Mouse (Mus musculus): ENCODE measurements around the gene Jmjd6. TPM values are rescaled to one million over a fixed set of nuclear protein-coding genes. Genes with fewer than 3 reads are reported as not detected.

Jmjd6 gene
- total and polyA plus RNA-seq, 3 experiments, result 175 to 192 TPM; not detected in 1

GRCm38 (mm10) chr11:116852891-116853511 lies 9.8 kb upstream of the Jmjd6 start, which contains the start of gene Srsf2 (continued):
- TF ChIP-seq BHLHE40 (IDR thresholded peaks at IDR 0.05; ENCODE audit: borderline replicate concordance, low read depth, low read length), result no peak
- TF ChIP-seq USF1 (IDR thresholded peaks at IDR 0.05; ENCODE audit: low read depth, low read length), result peak; percentile 32; the same call in 1 of the 2 replicates
- peak; percentile 82 for TF ChIP-seq MXI1 (IDR thresholded peaks at IDR 0.05; ENCODE audit: low read depth, low read length)
- TF ChIP-seq TAL1 (IDR thresholded peaks at IDR 0.05; ENCODE audit: low read length), result no peak
- TF ChIP-seq MAZ (IDR thresholded peaks at IDR 0.05; ENCODE audit: low read depth, low read length), result no peak; the same call in none of the 2 replicates
- peak; percentile 89 for TF ChIP-seq SIN3A (IDR thresholded peaks at IDR 0.05; ENCODE audit: low read length)
- no peak for TF ChIP-seq RAD21 (IDR thresholded peaks at IDR 0.05; ENCODE audit: low read depth, low read length)
- TF ChIP-seq MAFK (IDR thresholded peaks at IDR 0.05; ENCODE audit: borderline replicate concordance, low read depth, low read length), result no peak
- TF ChIP-seq TBP (IDR thresholded peaks at IDR 0.05; ENCODE audit: low read depth, low read length), result peak; percentile 98
- no peak for TF ChIP-seq CHD1 (IDR thresholded peaks at IDR 0.05; ENCODE audit: low read depth, low read length)
- TF ChIP-seq MYC (IDR thresholded peaks at IDR 0.05; ENCODE audit: low read depth, low read length), result peak; percentile 66; the same call in 1 of the 2 replicates

DNA sequence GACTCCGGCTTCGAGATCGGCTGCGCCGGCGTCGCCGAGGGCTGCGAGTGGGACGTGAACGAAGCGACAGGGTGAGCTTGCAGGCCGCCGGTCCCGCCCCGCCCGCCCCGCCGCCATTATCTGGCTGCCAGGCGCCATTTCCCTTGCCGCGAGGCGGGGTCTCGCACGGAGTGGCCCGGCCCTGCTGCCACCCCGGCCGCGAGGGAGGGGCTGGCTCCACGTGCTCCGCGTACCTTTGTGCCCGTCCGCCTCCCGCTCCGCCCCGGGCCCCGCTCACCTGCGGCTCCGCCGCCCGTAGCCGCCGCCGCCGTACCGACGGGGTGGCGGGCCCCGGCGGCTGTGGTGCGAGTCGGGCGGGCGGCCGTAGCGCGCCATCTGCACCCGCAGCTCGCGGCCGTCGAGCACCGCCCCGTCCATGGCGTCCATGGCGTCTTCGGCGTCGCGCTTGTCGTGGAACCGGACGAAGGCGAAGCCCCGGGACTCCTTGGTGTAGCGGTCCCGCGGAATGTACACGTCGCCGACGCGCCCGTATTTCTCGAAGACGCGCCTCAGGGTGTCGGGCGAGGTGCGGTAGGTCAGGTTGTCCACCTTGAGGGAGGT lies 9.1 kb upstream of the Jmjd6 start, which contains the start of gene Mfsd11:
Mfsd11 (plus strand) TSS at position 150 of the 600 bp plus-strand sequence.
- H3K27ac ChIP-seq (ENCODE audit: control insufficient read depth, low read depth, low read length), result peak within 1 kb of the TSS; percentile 100
- no peaks in the 10 kb centered on the region for H3K27me3 ChIP-seq (ENCODE audit: control insufficient read depth in 1 of 2, insufficient read depth in 2 of 2, low read length in 2 of 2)
- no peak for DNase-seq (ENCODE audit: low read depth, low spot score)
- H3K79me2 ChIP-seq (ENCODE audit: control insufficient read depth, insufficient read depth, low read length, poor library complexity), result peaks cover 49% of the 10 kb centered on the region
- H3K4me1 ChIP-seq (ENCODE audit: control insufficient read depth in 1 of 2, insufficient read depth in 2 of 2, low read length in 2 of 2), result peaks cover 8 to 9% of the 10 kb centered on the region in 2 experiments
- H3K9me3 ChIP-seq (replicated peaks; ENCODE audit: insufficient read depth, low read length), result no peaks in the 10 kb centered on the region
- H3K4me3 ChIP-seq (ENCODE audit: control insufficient read depth in 1 of 2, insufficient read depth in 1 of 2, low read depth in 2 of 2, low read length in 2 of 2), result peak within 1 kb of the TSS; percentile 91 to 100
- peak within 1 kb of the TSS; percentile 100 for H3K9ac ChIP-seq (ENCODE audit: control insufficient read depth, low read depth, low read length, poor library complexity, severe bottlenecking)
- H3K36me3 ChIP-seq (ENCODE audit: control insufficient read depth in 1 of 2, insufficient read depth in 2 of 2, low read length in 2 of 2), result peaks cover 21 to 38% of the 10 kb centered on the region in 2 experiments
- no peak for TF ChIP-seq ZKSCAN1 (IDR thresholded peaks at IDR 0.05; ENCODE audit: low read depth, low read length)
- TF ChIP-seq JUND (IDR thresholded peaks at IDR 0.05; ENCODE audit: low read depth, low read length), result no peak
- TF ChIP-seq ZMIZ1 (IDR thresholded peaks at IDR 0.05; ENCODE audit: low read depth, low read length), result peak; percentile 60; the same call in 1 of the 2 replicates
- no peak for TF ChIP-seq E2F4 (IDR thresholded peaks at IDR 0.05; ENCODE audit: borderline replicate concordance, low read depth, low read length)
- TF ChIP-seq BHLHE40 (IDR thresholded peaks at IDR 0.05; ENCODE audit: borderline replicate concordance, low read depth, low read length), result no peak
- TF ChIP-seq UBTF (IDR thresholded peaks at IDR 0.05; ENCODE audit: borderline replicate concordance, insufficient read depth, low read depth, low read length), result no peak
- 0 out of 2 replicates have a peak, but pooled peaks have one; percentile 10 for TF ChIP-seq ZC3H11A (IDR thresholded peaks at IDR 0.05; ENCODE audit: low read depth, low read length)
- peak; percentile 66 for TF ChIP-seq MAZ (IDR thresholded peaks at IDR 0.05; ENCODE audit: low read depth, low read length)
- TF ChIP-seq GABPA (IDR thresholded peaks at IDR 0.05; ENCODE audit: low read depth, low read length), result no peak
- peak; percentile 84 for TF ChIP-seq MAX (IDR thresholded peaks at IDR 0.05; ENCODE audit: low read length)
- 0 out of 2 replicates have a peak, but pooled peaks have one; percentile 3 for TF ChIP-seq MYC (IDR thresholded peaks at IDR 0.05; ENCODE audit: low read depth, low read length)
- peak; percentile 98; the same call in 1 of the 2 replicates for TF ChIP-seq POLR2AphosphoS5 (IDR thresholded peaks at IDR 0.05; ENCODE audit: borderline replicate concordance, low read depth, low read length)
- no peak for TF ChIP-seq MAFK (IDR thresholded peaks at IDR 0.05; ENCODE audit: borderline replicate concordance, low read depth, low read length)
- no peak for TF ChIP-seq EP300 (IDR thresholded peaks at IDR 0.05; ENCODE audit: low read depth in 1 of 2, low read length in 2 of 2)
- no peak for TF ChIP-seq TCF12 (IDR thresholded peaks at IDR 0.05; ENCODE audit: low read depth, low read length)
- no peak for TF ChIP-seq CHD2 (IDR thresholded peaks at IDR 0.05; ENCODE audit: low read length)
- no peak for TF ChIP-seq POLR2A (IDR thresholded peaks at IDR 0.05; ENCODE audit: control insufficient read depth in 1 of 2, insufficient read depth in 1 of 2, low read depth in 1 of 2, low read length in 2 of 2, poor library complexity in 1 of 2)
- TF ChIP-seq CHD1 (IDR thresholded peaks at IDR 0.05; ENCODE audit: low read depth, low read length), result 0 out of 2 replicates have a peak, but pooled peaks have one; percentile 5
- TF ChIP-seq GATA1 (IDR thresholded peaks at IDR 0.05; ENCODE audit: low read depth, low read length), result no peak
- no peak for TF ChIP-seq USF2 (IDR thresholded peaks at IDR 0.05; ENCODE audit: borderline replicate concordance in 1 of 2, insufficient read depth in 1 of 2, low read depth in 1 of 2, low read length in 2 of 2)
- TF ChIP-seq CTCF (IDR thresholded peaks at IDR 0.05 in 2 of 3, conservative IDR thresholded peaks at IDR 0.05 in 1 of 3; ENCODE audit: control insufficient read depth in 1 of 3, insufficient read depth in 1 of 3, low read depth in 2 of 3, low read length in 3 of 3, poor library complexity in 1 of 3, severe bottlenecking in 1 of 3), result no peak
- TF ChIP-seq ZNF384 (IDR thresholded peaks at IDR 0.05; ENCODE audit: low read depth, low read length), result no peak
- no peak for TF ChIP-seq RAD21 (IDR thresholded peaks at IDR 0.05; ENCODE audit: low read depth, low read length)
- TF ChIP-seq POLR2AphosphoS2 (IDR thresholded peaks at IDR 0.05; ENCODE audit: low read length), result no peak
- no peak for TF ChIP-seq KAT2A (conservative IDR thresholded peaks at IDR 0.05; ENCODE audit: low read depth, low read length)
- TF ChIP-seq TAL1 (IDR thresholded peaks at IDR 0.05; ENCODE audit: low read length), result no peak
- TF ChIP-seq SMC3 (IDR thresholded peaks at IDR 0.05; ENCODE audit: low read depth, low read length), result peak; percentile 6; the same call in 1 of the 2 replicates
- TF ChIP-seq RCOR1 (IDR thresholded peaks at IDR 0.05; ENCODE audit: low read depth, low read length), result no peak
